Mouse (Mus musculus): ENCODE measurements around the gene Hoxc9. TPM values are rescaled to one million over a fixed set of nuclear protein-coding genes. Genes with fewer than 3 reads are reported as not detected.

The Hoxc9 gene
- total RNA-seq, 2 experiments from 2014 or later = 6.7 to 8.3 TPM

GRCm38 (mm10) chr15:102962492-102962891 lies 13.7 kb upstream of the Hoxc9 start:
- Histone ChIP-seq H3K4me3 (peak overlapping the region; percentile 93), H3K27ac (peak overlapping the region; percentile 99)
- no peak for TF ChIP-seq CTCF (IDR thresholded peaks at IDR 0.05)
- intact Hi-C loops (cut with DNase I) = no loop called here
- DNase-seq = peak; percentile 50

GRCm38 (mm10) chr15:102963259-102963658 lies 13.0 kb upstream of the Hoxc9 start:
- DNase-seq = peak; percentile 62
- H3K4me3 ChIP-seq = peak overlapping the region; percentile 93
- peak overlapping the region; percentile 99 for H3K27ac ChIP-seq
- intact Hi-C loops (cut with DNase I) = no loop called here
- TF ChIP-seq CTCF (IDR thresholded peaks at IDR 0.05) = no peak

- no peak for TF ChIP-seq CTCF (IDR thresholded peaks at IDR 0.05)
- peak overlapping the region; percentile 93 for H3K4me3 ChIP-seq
- intact Hi-C loops (cut with DNase I) = no loop called here
- peak overlapping the region; percentile 99 for H3K27ac ChIP-seq
- peak; percentile 87 for DNase-seq
Observed at GRCm38 (mm10) chr15:102963671-102964640, 12.3 kb upstream of the Hoxc9 start.

- intact Hi-C loops (cut with DNase I) = loop anchor here (5.0 kb wide), 1 partner anchor 342 kb away; no protein-coding TSS in a partner anchor
- peak overlapping the region; percentile 93 for H3K4me3 ChIP-seq
- peak; percentile 51 for DNase-seq
Observed at GRCm38 (mm10) chr15:102965003-102965891, 11.0 kb upstream of the Hoxc9 start.

GRCm38 (mm10) chr15:102965892-102966775 lies 10.1 kb upstream of the Hoxc9 start:
- intact Hi-C loops (cut with DNase I) = loop anchor here (1.0 to 5.0 kb wide), 3 partner anchors 15 to 341 kb away; no protein-coding TSS in a partner anchor
- peak; percentile 93 for TF ChIP-seq CTCF (IDR thresholded peaks at IDR 0.05)

More at GRCm38 (mm10) chr15:102965003-102965891, 11.0 kb upstream of the Hoxc9 start:
- peak overlapping the region; percentile 99 for H3K27ac ChIP-seq
- 0 out of 2 replicates have a peak, but pooled peaks have one; percentile 1 for TF ChIP-seq CTCF (IDR thresholded peaks at IDR 0.05)

GRCm38 (mm10) chr15:102966776-102967311 lies 9.4 kb upstream of the Hoxc9 start, which contains the start of gene Hoxc10:
Gene Hoxc10 (plus strand): TSS chr15:102966796.
- H3K4me3 ChIP-seq = peak within 1 kb of the TSS; percentile 93
- peak within 1 kb of the TSS; percentile 99 for H3K27ac ChIP-seq
- intact Hi-C loops (cut with DNase I) = loop anchor here (1.0 to 5.0 kb wide), 3 partner anchors 14 to 340 kb away; no protein-coding TSS in a partner anchor
- peak; percentile 11; the same call in 1 of the 2 replicates for TF ChIP-seq CTCF (IDR thresholded peaks at IDR 0.05)
- DNase-seq = peak; percentile 69

More at GRCm38 (mm10) chr15:102965892-102966775, 10.1 kb upstream of the Hoxc9 start:
- Histone ChIP-seq H3K4me3 (peak overlapping the region; percentile 93), H3K27ac (peak overlapping the region; percentile 99)
- DNase-seq = peak; percentile 98

GRCm38 (mm10) chr15:102967312-102967510 lies 9.0 kb upstream of the Hoxc9 start, which contains the start of gene Hoxc5:
Gene Hoxc5 (plus strand): TSS chr15:102967443.
- intact Hi-C loops (cut with DNase I) = loop anchor here (2.0 to 5.0 kb wide), 2 partner anchors 14 to 340 kb away; no protein-coding TSS in a partner anchor
- Histone ChIP-seq H3K4me3 (peak within 1 kb of the TSS; percentile 93), H3K27ac (peak within 1 kb of the TSS; percentile 99)
- no peak for DNase-seq
- TF ChIP-seq CTCF (IDR thresholded peaks at IDR 0.05) = no peak

GRCm38 (mm10) chr15:102967511-102968397 lies 8.5 kb upstream of the Hoxc9 start:
- Histone ChIP-seq H3K27ac (peak overlapping the region; percentile 99), H3K4me3 (peak overlapping the region; percentile 93)
- TF ChIP-seq CTCF (IDR thresholded peaks at IDR 0.05) = no peak
- DNase-seq = peak; percentile 69
- intact Hi-C loops (cut with DNase I) = loop anchor here (2.0 to 5.0 kb wide), 2 partner anchors 13 to 340 kb away; no protein-coding TSS in a partner anchor

- no peak for DNase-seq
- intact Hi-C loops (cut with DNase I) = loop anchor here (5.0 kb wide), 1 partner anchor 338 kb away; no protein-coding TSS in a partner anchor
- Histone ChIP-seq H3K4me3 (peak overlapping the region; percentile 93), H3K27ac (peak overlapping the region; percentile 99)
- TF ChIP-seq CTCF (IDR thresholded peaks at IDR 0.05) = no peak
Observed at GRCm38 (mm10) chr15:102969296-102969695, 6.9 kb upstream of the Hoxc9 start.

GRCm38 (mm10) chr15:102970740-102971139 lies 5.5 kb upstream of the Hoxc9 start:
- Histone ChIP-seq H3K4me3 (peak overlapping the region; percentile 53), H3K27ac (peak overlapping the region; percentile 99)
- peak; percentile 59 for DNase-seq
- TF ChIP-seq CTCF (IDR thresholded peaks at IDR 0.05) = peak; percentile 52
- intact Hi-C loops (cut with DNase I) = no loop called here
